Mouse (Mus musculus) small intestine, adult 2 months (tissue): Measurements from ENCODE around the gene Gm19935.

ENCODE experiments used
- CTCF ChIP-seq: fragments of 200-500 bp; IDR thresholded peaks from 2 replicates; pipeline ENCODE4 v1.5.1; 2012; ENCODE audit warnings: low read depth, mild to moderate bottlenecking, control low read depth, inconsistent platforms, low read length, moderate library complexity, mixed read lengths; ENCODE audit not compliant: insufficient replicate concordance, insufficient read length; ENCODE audit errors: extremely low read depth
- POLR2A ChIP-seq: fragments of 200-500 bp; IDR thresholded peaks from 2 replicates; pipeline ENCODE4 v1.6.1; 2012; ENCODE audit warnings: low read depth, mild to moderate bottlenecking, control low read depth, inconsistent platforms, low read length, moderate library complexity

GRCm38 (mm10) chr8:90861266-90861944, 44.2 kb upstream of the Gm19935 start:
- TF ChIP-seq POLR2A (no peak), CTCF (no peak)
